Mouse (Mus musculus) neural tube, embryonic 13.5 days (tissue): ENCODE results near the gene Scfd2. TPM values are rescaled to one million over a fixed set of nuclear protein-coding genes. Genes with fewer than 3 reads are reported as not detected.

Experiments
- ATAC-seq: fragments of 200-750 bp; cut with Nextera tagmentation; 2 replicates; pipeline ENCODE4 v1.8.0; 2017; ENCODE audit warnings: low read depth, mild to moderate bottlenecking, moderate TSS enrichment, moderate library complexity
- H3K27ac ChIP-seq: fragments of 300-500 bp; sonication (generic); replicated peaks from 2 replicates; pipeline ENCODE4 v1.5.1; 2015; ENCODE audit warnings: moderate library complexity, mild to moderate bottlenecking, inconsistent platforms
- H3K27me3 ChIP-seq: fragments of 300-500 bp; sonication (generic); 2 replicates; pipeline ENCODE4 v1.6.1; 2015; ENCODE audit warnings: mild to moderate bottlenecking, inconsistent platforms
- H3K36me3 ChIP-seq: fragments of 300-500 bp; sonication (generic); 2 replicates; pipeline ENCODE4 v1.6.1; 2015; ENCODE audit warnings: mild to moderate bottlenecking, inconsistent platforms
- H3K4me1 ChIP-seq: fragments of 300-500 bp; sonication (generic); replicated peaks from 2 replicates; pipeline ENCODE4 v1.6.1; 2015; ENCODE audit warnings: inconsistent platforms
- H3K4me2 ChIP-seq: fragments of 300-500 bp; sonication (generic); 2 replicates; pipeline ENCODE4 v1.6.1; 2015; ENCODE audit warnings: inconsistent platforms, mild to moderate bottlenecking, moderate library complexity
- H3K4me3 ChIP-seq: fragments of 300-500 bp; sonication (generic); 2 replicates; pipeline ENCODE4 v1.5.1; 2015; ENCODE audit warnings: mild to moderate bottlenecking, inconsistent platforms
- H3K9ac ChIP-seq: fragments of 300-500 bp; sonication (generic); 2 replicates; pipeline ENCODE4 v1.6.1; 2015; ENCODE audit warnings: moderate library complexity, mild to moderate bottlenecking, inconsistent platforms
- H3K9me3 ChIP-seq: fragments of 300-500 bp; sonication (generic); 2 replicates; pipeline ENCODE4 v1.6.1; 2016; ENCODE audit warnings: inconsistent platforms
- WGBS: fragments of 180-500 bp; shearing (Covaris S2); methylation state at CpG from one replicate; pipeline ENCODE4 v1.1.7; 2015; 5-methylcytosine and 5-hydroxymethylcytosine counted together
- polyA plus RNA-seq: library from polyadenylated mRNA; unstranded; fragments of >200 nt; fragmentation: Nextera tagmentation; extraction: Ambion mirVana; gene quantifications from 2 replicates; pipeline ENCODE4 v1.2.1, GENCODE M21; 2015

Gene Scfd2
- polyA plus RNA-seq, 1 experiment from 2014 or later = 17.2 TPM

DNA sequence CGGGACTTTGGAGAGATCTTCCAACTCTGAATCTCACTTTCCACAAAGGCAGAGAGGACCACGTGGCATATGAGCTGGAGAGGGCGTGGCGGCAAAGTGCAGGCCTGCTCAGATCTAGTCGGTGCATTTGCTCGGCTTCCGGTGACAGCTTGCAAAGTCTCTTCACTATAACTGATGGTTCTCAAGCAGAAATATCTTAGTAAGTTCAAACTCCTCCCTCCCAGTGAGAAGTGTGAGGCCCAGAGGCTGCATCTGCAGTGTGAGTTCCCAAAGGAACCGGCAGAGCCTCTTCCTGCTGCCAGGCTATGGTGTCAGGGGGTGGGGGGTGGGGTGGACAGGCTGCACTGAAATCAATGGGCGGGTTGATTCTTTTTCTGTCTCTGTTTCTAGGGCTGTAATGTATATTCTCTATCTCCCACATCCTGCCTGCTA is 271.2 kb downstream of the Scfd2 start:
- WGBS = 41% methylated on average over 9 of the region's 9 CpGs
- no peak overlapping the region for H3K4me2 ChIP-seq
- no peaks in the 10 kb centered on the region for H3K27me3 ChIP-seq
- no peak for ATAC-seq
- peak overlapping the region; percentile 46 for H3K27ac ChIP-seq
- H3K9me3 ChIP-seq = no peaks in the 10 kb centered on the region
- H3K36me3 ChIP-seq = no peaks in the 10 kb centered on the region
- H3K4me1 ChIP-seq = peaks cover 25% of the 10 kb centered on the region
- no peak overlapping the region for H3K9ac ChIP-seq
- no peak overlapping the region for H3K4me3 ChIP-seq

DNA sequence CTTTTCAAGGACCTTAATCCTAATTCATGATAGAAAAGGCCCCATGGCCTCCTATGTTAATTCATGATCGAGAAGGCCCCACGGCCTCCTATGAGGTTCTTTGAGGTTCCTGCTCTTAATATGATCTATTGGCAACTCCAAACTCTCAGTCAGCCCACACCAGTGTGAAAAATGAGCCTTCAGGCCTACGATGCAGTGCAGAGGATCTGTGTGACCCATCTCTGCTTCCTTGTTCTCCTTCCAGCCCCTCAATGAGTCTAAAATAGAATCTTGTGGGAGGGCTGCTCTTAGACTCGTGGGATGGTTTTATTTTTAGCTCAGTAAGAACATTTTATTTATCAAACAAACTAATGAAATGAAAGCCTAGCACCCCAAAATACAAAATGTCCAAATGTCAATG is 274.9 kb downstream of the Scfd2 start:
- WGBS = 68% methylated on average over 4 of the region's 4 CpGs
- Histone ChIP-seq H3K4me1 (peaks cover 29% of the 10 kb centered on the region), H3K27ac (no peak overlapping the region), H3K4me2 (no peak overlapping the region), H3K9me3 (no peaks in the 10 kb centered on the region), H3K9ac (no peak overlapping the region), H3K36me3 (no peaks in the 10 kb centered on the region), H3K4me3 (no peak overlapping the region), H3K27me3 (no peaks in the 10 kb centered on the region)
- ATAC-seq = no peak

DNA sequence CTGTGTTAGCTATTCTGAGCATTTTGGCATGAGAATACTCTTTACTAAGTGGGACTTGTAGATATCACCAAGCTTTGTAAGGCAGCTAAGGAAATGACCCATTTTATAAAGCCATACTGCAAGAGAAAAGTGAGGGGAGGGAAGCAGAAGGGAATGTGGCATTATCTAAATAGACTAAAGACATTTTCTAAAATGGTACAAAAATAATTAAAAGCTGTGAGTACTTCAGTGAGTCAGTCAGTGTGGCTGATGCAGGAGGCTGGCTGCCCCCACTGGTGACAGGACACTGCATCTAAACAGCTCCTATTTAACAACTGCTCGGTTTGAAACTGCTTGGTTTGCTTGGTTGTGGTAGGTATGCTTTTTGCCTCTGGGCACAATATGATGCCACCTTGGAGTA is 276.6 kb downstream of the Scfd2 start:
- Histone ChIP-seq H3K27ac (no peak overlapping the region), H3K27me3 (no peaks in the 10 kb centered on the region), H3K4me3 (no peak overlapping the region), H3K4me1 (peaks cover 26% of the 10 kb centered on the region), H3K9ac (no peak overlapping the region), H3K9me3 (no peaks in the 10 kb centered on the region), H3K4me2 (no peak overlapping the region), H3K36me3 (no peaks in the 10 kb centered on the region)
- no peak for ATAC-seq
- WGBS = 47% methylated on average over 1 of the region's 1 CpGs

DNA sequence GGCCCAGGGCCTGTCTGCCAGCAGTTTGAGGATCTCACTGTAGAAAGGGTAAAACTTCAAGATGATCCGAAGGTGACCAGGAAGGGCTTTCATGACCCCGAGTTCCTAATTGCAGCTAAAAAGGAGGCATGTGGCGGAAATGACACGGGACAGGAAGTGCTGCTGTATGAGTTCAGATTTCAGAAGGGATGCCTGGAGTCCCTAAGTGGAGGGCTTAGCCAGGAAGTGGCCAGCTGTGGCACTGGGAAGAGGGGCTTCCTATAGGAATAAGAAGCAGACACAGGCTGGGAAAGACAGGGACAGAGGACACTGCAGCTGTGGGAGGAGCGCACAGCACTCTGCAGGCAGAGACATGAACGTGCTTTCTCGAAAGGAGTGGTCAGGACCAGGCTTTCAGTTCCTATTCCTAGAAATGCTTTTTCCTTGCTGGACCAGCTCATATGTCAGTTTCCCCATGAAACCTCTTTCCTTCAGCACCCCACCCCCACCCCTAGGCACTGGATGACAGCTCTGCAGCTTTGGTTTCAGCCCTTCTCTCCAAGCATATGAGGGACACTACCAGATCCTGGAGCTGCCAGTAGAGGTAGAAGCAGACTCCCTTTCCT is 277.7 kb downstream of the Scfd2 start:
- no peaks in the 10 kb centered on the region for H3K36me3 ChIP-seq
- H3K4me3 ChIP-seq = no peak overlapping the region
- ATAC-seq = no peak
- WGBS = 72% methylated on average over 7 of the region's 7 CpGs
- H3K9ac ChIP-seq = no peak overlapping the region
- H3K9me3 ChIP-seq = no peaks in the 10 kb centered on the region
- peaks cover 24% of the 10 kb centered on the region for H3K4me1 ChIP-seq
- H3K4me2 ChIP-seq = no peak overlapping the region
- no peaks in the 10 kb centered on the region for H3K27me3 ChIP-seq
- no peak overlapping the region for H3K27ac ChIP-seq

DNA sequence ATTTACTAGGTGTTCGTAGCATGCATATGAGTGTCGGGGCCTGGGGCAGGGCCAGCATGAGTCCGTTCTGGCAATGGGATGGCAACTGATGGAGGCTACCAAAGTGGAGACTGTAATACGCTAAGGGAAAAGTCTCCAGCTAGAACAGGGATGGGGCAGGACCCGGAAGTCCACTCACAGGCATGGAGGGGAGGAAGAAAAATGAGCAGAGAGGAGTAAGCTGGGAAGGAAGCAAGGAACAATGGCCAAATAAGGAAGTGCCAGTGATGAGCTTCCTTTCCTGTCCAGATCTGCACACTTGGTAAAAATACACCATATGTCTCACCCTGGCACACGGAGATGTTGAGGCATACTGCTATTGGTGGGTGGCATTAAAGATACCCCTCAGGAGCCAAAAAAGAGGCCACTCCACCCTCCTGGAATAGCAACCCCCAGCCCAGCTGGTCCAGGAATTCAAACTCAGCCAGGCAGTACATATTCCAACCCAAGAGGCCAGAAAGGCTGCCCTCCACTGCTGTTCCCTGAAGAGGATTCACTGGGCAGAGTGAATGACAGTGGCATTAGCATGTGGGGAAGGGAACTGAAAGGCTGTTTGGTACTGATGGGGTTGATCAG is 278.8 kb downstream of the Scfd2 start:
- ATAC-seq = no peak
- Histone ChIP-seq H3K27me3 (no peaks in the 10 kb centered on the region), H3K9me3 (no peaks in the 10 kb centered on the region), H3K27ac (no peak overlapping the region), H3K4me2 (no peak overlapping the region), H3K9ac (no peak overlapping the region), H3K4me1 (peaks cover 24% of the 10 kb centered on the region), H3K36me3 (no peaks in the 10 kb centered on the region), H3K4me3 (no peak overlapping the region)
- WGBS = 85% methylated on average over 6 of the region's 6 CpGs

DNA sequence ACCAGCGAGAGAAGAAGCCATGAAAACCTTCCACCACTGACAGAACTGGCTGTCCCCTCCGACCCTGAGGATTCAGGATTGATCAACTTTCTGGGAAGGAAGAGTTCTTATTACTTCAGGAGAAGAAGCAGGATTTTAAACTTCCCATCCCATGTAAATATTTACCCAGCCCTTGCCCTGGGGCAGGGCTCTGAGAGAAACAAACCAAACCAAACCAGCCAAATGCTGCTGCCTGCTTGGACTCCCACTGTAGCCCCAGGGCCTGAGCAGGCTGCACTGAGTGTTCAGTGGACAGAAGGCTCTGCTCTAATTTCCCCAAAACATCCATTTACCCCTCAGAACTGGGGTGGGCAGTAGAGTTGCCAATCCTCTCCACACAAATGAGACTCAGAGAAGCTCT is 280.6 kb downstream of the Scfd2 start:
- peaks cover 34% of the 10 kb centered on the region for H3K4me1 ChIP-seq
- no peak overlapping the region for H3K9ac ChIP-seq
- 82% methylated on average over 2 of the region's 2 CpGs for WGBS
- H3K27me3 ChIP-seq = no peaks in the 10 kb centered on the region
- no peaks in the 10 kb centered on the region for H3K9me3 ChIP-seq
- ATAC-seq = no peak
- no peak overlapping the region for H3K4me2 ChIP-seq
- H3K36me3 ChIP-seq = no peaks in the 10 kb centered on the region
- no peak overlapping the region for H3K27ac ChIP-seq
- no peak overlapping the region for H3K4me3 ChIP-seq

DNA sequence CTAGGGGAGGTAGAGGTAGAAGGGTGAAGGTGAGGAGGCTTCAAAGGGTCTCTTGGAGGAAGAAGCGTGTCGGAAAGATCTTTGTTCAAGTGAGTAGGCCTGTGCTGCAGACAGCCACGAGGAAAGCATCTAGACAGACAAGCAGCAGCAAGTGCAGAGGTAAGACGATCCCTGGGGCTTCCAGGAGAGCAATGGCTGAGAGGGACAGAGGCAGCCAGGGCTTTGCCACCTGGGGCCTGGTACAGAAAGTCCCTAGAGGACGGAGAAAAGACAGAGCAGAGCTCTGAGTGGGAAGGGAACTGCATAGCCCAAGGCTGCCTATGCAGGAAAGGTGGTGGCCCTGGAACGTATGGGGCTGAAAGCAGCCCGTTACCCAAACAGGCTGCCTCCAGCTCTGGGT is 281.3 kb downstream of the Scfd2 start:
- no peak for ATAC-seq
- Histone ChIP-seq H3K27ac (no peak overlapping the region), H3K4me2 (no peak overlapping the region), H3K4me3 (no peak overlapping the region), H3K9ac (no peak overlapping the region), H3K9me3 (no peaks in the 10 kb centered on the region), H3K36me3 (no peaks in the 10 kb centered on the region), H3K4me1 (peaks cover 39% of the 10 kb centered on the region), H3K27me3 (no peaks in the 10 kb centered on the region)
- WGBS = 52% methylated on average over 7 of the region's 7 CpGs

DNA sequence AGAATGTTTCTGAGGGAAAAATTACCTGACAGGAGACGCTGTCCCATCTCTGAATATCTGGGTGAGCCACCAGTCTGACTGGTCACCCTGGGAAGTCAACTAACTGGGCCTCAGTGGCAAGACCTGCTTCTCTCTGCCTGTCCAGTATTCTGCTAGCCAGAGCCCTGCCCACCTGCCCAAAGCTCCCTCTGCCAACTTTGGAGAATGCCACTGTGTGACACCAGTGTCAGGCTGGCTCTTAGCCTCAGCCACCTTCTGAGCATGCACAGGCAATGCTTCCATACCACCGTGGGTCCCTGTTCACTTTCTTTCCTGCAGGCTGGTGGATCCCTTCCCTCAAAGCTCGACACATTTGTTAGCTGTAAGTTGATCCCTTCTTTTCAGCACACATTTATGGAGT is 281.8 kb downstream of the Scfd2 start:
- no peak overlapping the region for H3K27ac ChIP-seq

DNA sequence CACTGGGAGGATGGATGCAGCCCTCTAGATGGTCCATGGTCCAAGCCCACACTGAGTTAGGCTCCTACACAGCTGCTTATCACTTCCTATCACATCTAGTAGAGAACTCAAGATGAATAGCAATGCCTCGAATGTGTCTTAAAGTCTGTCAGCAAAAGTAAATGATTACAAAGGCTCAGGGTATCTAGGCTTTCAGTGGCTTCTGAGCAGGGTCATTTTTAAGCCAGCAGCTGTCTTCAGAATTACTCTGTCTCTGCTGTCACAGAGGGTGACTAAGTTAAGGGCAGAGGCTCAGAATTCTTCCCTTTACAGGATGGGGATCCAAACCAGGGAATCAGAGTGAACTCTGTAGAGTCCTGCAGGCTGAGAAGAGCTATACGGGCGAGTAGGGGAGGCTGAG is 284.6 kb downstream of the Scfd2 start:
- Histone ChIP-seq H3K27me3 (no peaks in the 10 kb centered on the region), H3K4me3 (no peak overlapping the region)
- ATAC-seq = no peak

More for the DNA sequence above, 281.8 kb downstream of the Scfd2 start:
- WGBS = 62% methylated on average over 3 of the region's 3 CpGs
- peaks cover 35% of the 10 kb centered on the region for H3K4me1 ChIP-seq
- H3K36me3 ChIP-seq = no peaks in the 10 kb centered on the region
- no peak overlapping the region for H3K4me2 ChIP-seq
- H3K9me3 ChIP-seq = no peaks in the 10 kb centered on the region
- no peak for ATAC-seq
- no peaks in the 10 kb centered on the region for H3K27me3 ChIP-seq
- H3K4me3 ChIP-seq = no peak overlapping the region
- no peak overlapping the region for H3K9ac ChIP-seq

DNA sequence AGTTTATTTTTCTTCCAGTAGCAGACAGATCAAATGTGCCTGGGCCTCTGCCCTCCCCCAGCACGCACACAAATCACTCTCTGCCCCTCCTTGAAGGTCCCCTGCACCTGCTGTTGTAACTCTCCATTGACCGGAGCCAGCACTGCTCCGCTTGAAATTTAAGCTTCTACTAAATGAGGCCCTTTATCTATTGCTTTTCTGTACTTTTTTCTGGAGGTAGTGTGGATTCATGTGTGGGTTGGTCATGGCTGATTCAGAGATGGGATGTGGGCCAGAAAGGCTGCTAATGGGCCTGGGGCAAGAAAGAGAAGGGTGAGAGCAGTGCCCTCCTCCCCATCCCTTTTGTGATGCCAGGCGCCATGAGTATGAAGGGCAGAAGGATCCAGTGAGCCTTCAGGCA is 285.1 kb downstream of the Scfd2 start:
- ATAC-seq = peak; percentile 81
- peaks cover 34% of the 10 kb centered on the region for H3K4me1 ChIP-seq
- peak overlapping the region; percentile 20; the same call in 1 of the 2 replicates for H3K27ac ChIP-seq
- no peaks in the 10 kb centered on the region for H3K36me3 ChIP-seq
- no peaks in the 10 kb centered on the region for H3K9me3 ChIP-seq
- WGBS = 19% methylated on average over 4 of the region's 4 CpGs
- no peak overlapping the region for H3K4me3 ChIP-seq
- H3K4me2 ChIP-seq = no peak overlapping the region
- H3K27me3 ChIP-seq = no peaks in the 10 kb centered on the region
- no peak overlapping the region for H3K9ac ChIP-seq

More for the DNA sequence above, 284.6 kb downstream of the Scfd2 start:
- Histone ChIP-seq H3K27ac (0 out of 2 replicates have a peak overlapping the region, but pooled peaks have one; percentile 20), H3K36me3 (no peaks in the 10 kb centered on the region), H3K9me3 (no peaks in the 10 kb centered on the region), H3K4me2 (no peak overlapping the region), H3K9ac (no peak overlapping the region), H3K4me1 (peaks cover 34% of the 10 kb centered on the region)
- 77% methylated on average over 3 of the region's 3 CpGs for WGBS

DNA sequence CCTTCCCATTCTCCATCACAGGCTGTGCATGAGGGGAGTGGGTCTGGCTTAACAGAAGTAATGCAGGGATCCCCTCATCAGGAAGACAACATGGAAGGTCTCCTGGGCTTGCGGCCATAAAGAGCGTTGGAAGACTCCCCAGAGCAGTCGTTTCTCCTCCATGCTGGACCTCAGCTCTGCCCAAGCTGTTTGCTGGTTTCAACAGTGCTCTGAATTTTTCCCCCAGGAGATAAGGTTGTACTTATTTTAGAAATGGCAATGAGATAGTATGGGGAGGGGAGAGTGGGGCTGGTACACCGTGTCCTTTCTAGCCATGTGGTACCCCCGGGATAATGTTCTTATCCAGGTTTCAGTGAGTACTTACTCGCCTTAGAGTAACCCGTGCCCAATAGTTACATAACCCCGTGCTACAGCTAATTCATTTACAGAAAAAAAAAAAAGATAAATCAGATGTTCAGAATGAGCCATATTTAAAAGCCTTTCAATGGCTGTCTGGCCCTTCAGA is 285.9 kb downstream of the Scfd2 start:
- Histone ChIP-seq H3K9me3 (no peaks in the 10 kb centered on the region), H3K4me1 (peaks cover 30% of the 10 kb centered on the region), H3K4me2 (no peak overlapping the region), H3K27me3 (no peaks in the 10 kb centered on the region), H3K9ac (no peak overlapping the region), H3K4me3 (no peak overlapping the region), H3K27ac (no peak overlapping the region), H3K36me3 (no peaks in the 10 kb centered on the region)
- 65% methylated on average over 8 of the region's 8 CpGs for WGBS
- ATAC-seq = no peak

DNA sequence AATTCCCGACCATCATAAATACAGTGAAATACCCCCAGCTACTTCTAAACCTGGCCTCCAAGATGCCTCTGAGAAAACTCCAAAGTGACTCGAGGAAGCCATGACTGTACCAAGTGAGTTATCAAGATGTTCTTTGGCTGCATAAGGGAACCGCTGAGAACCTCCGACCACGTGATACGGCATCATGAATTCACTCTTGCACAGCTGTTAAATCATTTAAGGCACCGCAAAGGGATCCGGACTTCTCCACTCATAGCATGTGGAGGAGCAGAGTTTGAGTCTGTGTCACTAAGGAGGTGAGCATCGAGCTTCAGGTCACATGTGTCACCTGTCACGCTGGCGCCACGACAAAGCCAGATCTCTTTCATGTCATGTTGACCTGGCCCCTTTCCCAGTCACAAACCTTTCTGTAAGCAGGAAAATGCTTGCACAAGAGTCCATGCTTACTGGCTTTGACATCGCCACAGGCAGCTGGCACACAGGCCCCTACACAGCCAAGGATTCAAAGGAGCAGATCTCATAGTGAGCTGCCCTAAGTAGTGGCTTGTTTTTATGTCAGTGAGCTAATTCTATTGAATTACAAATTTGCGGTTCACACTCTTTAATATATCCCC is 287.0 kb downstream of the Scfd2 start:
- 89% methylated on average over 14 of the region's 14 CpGs for WGBS
- no peaks in the 10 kb centered on the region for H3K36me3 ChIP-seq
- no peak overlapping the region for H3K4me2 ChIP-seq
- H3K9me3 ChIP-seq = no peaks in the 10 kb centered on the region
- H3K9ac ChIP-seq = no peak overlapping the region
- H3K27me3 ChIP-seq = no peaks in the 10 kb centered on the region
- ATAC-seq = no peak
- H3K4me3 ChIP-seq = no peak overlapping the region
- H3K4me1 ChIP-seq = peaks cover 23% of the 10 kb centered on the region
- no peak overlapping the region for H3K27ac ChIP-seq
